Mouse (Mus musculus) gastrocnemius, postnatal 36 days (tissue): ENCODE results near the gene Nmt1. TPM values are rescaled to one million over a fixed set of nuclear protein-coding genes. Genes with fewer than 3 reads are reported as not detected.

ENCODE experiments used
- DNase-seq, 2 experiments: peaks; one replicate each; pipeline ENCODE4 v3.0.0; 2022
- intact Hi-C: fragments of 180-260 bp; cut with DNase I; formaldehyde crosslinking; loops from one replicate; pipeline ENCODE4 v1.15.1; 2025
- total RNA-seq, 2 experiments: library from RNA; stranded (reverse); gene quantifications; 2 replicates each; pipeline ENCODE4 v1.2.3; 2021

The Nmt1 gene
- total RNA-seq, 2 experiments from 2014 or later = 44.6 to 47.2 TPM

DNA sequence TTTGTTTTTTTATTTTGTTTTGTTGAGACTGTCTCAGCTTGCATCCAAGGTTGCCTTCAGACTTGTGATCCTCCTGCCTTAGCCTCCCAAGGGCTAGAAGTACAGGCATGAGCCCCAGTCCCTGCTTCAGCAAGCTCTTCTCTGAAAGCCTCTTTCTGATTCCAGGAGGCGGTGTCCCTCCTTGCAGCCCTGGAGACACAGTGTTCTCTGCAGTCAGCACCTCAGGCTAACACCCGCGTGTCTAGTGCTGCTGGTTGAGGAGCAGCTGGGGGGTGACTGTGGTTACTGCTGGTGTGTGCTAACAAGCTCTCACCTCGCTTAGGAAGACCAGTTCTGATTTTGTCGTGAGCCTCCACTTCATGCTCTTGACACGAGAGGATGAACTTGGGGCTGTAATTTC is 7.0 kb downstream of the Nmt1 start:
- DNase-seq = no peak
- intact Hi-C loops = no loop called here

DNA sequence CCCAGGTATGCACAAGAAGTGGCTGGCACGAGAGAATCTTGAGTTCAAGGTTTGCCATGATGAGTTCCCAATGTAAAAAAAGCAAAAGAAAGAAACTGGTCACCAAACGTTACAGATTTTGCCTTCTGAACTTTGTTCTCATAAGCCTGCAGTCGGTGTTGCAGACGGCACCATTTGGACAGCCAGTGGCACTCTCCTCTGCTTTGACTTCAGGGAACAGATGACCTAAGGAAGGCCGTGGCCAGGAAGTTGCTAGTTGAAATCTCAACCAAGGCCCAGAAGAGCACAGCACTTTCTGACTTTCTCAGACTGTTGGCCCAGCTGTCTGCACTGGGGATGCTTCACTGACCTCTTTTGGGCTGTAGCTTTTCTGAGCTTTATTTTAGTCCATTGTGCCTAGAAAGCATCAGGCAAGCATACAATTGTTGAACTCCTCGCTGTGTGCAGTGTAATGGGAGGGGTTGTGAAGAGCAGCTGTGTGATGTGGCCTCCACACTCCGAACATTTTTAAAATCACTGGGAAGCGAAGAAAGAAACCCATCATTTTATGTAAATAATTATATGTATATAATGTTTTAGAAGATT is 9.0 kb downstream of the Nmt1 start:
- intact Hi-C loops = no loop called here
- DNase-seq = no peak

DNA sequence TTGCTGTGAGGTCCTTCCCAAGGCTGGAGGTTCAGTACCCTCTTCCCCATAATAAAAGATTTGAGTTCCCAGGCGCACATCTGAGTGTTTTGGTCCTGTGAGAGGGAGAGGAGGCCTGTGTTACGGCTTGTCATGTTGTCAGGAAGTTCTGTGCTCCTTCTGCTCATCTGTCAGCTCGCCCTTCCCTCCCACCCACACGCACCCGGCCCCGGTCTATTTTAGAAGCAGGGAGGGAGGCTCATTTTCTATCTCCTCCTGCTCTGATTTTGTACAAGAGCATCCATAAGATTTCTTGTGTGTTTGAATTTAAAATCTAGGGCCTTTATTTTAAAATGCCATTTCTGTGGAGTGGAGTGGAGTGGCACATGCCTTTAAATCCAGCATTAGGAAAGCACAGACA is 10.0 kb downstream of the Nmt1 start:
- intact Hi-C loops = no loop called here
- no peak for DNase-seq

DNA sequence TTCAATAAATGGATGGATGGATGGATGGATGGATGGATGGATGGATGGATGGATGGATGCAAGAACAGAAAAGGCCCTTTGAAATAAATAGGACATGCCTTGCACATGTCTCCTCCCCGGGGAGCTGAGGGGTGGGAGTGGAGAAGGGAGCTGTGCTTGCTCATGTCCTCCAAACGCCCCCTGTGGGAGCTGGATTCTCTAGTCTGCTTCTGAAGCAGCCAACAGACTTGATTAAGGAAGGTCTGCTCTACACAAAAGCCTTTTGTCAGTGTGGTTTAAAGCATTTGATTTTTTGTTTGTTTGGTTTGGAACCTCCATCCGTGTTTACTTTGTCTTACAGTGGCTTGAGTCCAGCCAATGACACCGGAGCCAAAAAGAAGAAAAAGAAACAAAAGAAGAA is 14.8 kb downstream of the Nmt1 start:
- no peak for DNase-seq
- intact Hi-C loops = no loop called here

DNA sequence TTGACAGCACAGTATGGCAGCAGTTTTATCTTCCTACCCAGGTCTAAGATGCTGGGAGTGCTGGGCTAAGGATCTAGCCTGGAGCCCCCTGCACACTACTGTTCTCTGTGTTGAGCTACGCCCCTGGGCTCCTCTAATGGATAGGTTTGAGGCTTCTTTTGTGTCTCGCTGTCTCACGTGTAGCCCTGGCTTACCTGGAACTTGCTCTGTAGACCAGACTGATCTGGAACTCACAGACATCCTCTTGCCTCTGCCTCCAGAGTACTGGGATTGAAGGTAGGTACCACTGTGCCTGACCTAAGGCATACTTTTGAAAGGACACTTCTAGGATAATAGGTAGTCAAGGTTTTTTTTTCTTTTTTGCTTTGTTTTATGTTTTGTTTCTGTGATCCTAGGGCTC is 16.0 kb downstream of the Nmt1 start:
- no peak for DNase-seq
- intact Hi-C loops = no loop called here

DNA sequence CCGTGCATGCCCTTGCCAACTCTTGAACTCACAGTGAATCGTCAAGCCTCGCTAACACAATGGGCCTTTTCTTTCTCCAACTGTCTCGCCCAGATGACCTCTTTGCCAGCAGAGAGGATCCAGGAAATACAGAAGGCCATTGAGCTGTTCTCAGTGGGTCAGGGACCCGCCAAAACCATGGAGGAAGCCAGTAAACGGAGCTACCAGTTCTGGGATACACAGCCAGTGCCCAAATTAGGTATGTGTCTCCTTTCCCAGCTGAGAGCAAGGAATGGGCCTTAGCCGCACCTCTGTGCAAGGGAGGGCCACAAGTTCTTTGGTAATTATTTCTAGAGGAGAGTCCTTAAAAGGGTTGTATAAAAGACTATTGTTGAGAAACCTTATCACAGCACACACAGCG is 18.3 kb downstream of the Nmt1 start:
- intact Hi-C loops = no loop called here
- DNase-seq = no peak

DNA sequence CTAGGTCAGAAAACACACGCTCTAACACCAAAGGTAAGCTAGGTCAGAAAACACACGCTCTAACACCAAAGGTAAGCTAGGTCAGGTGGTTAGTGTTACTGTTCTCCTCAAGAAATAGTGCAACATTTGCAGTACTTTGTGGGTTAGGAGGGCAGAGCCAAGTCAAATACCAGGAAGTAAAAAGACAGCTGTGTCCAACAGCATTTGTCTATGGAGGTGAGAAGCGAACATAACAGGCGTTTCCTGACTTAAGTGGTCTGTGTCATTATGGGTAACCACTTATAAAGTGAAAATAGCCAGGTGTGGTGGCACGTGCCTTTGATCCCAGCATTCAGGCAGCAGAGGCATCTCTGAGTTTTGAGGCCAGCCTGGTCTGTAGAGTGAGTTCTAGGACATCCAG is 21.6 kb downstream of the Nmt1 start:
- intact Hi-C loops = loop anchor here (5.0 kb wide), 2 partner anchors 52 to 152 kb away; no protein-coding TSS in a partner anchor

DNA sequence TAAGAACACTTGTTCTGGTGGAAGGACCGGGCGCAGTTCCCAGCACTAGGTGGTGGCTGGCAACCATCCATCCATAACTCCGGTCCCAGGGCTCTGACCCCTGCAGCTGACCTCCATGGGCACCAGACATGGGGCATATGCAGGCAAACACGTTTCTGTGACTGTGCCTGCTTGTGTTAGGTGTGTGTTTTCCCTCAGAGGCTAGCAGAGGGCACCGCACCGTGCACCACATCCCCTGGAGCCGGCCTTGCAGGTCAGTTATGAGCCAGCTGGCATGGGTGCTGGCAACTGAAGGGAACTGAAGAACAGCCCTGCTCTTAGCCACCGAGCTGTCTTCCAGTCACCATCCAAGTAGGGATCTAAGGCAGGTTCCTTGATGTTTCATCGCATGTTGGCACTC is 22.2 kb downstream of the Nmt1 start:
- intact Hi-C loops = loop anchor here (5.0 kb wide), 2 partner anchors 53 to 153 kb away; no protein-coding TSS in a partner anchor
- peak; percentile 39 to 54 for DNase-seq

More for the DNA sequence above, 21.6 kb downstream of the Nmt1 start:
- DNase-seq = no peak

DNA sequence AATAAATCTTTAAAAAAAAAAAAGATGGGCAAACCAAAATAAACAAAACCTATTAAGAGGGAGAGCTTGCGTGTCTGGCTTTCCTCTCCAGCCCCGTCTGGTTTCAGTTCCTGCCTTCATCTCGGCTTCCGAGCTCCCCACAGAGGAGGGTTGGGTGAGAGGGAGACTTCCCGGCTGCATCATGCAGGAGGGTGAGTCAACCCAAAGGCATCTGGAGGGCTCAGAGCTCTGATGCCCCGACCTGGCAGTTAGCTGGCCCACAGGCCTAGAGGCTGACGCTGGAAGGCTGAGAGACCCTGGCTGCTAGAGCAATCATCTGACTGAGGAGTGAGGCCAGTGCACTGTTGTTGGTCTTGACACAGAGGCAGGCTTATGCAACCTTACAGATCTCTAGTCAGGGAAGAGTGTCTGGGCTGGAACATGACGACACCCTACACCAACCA is 23.3 kb downstream of the Nmt1 start:
- peak; percentile 66 to 74 for DNase-seq
- intact Hi-C loops = loop anchor here (5.0 kb wide), 2 partner anchors 54 to 154 kb away; no protein-coding TSS in a partner anchor

DNA sequence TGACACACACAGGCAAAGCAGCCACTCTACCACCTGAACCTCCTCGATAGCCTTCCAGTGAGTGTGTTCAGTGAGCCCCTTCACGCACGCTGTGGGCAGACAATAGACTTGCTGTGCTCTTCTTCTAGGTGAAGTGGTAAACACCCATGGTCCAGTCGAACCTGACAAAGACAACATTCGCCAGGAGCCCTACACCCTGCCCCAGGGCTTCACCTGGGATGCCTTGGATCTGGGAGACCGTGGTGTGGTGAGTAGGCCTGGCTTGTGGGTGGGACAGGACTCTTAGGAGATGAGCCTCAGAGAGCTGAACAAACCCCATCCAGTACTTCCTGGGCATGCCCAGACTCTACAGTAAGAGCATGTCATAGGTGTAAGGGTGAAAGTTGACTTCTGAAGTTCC is 24.1 kb downstream of the Nmt1 start:
- intact Hi-C loops = loop anchor here (5.0 kb wide), 2 partner anchors 55 to 155 kb away; no protein-coding TSS in a partner anchor
- no peak for DNase-seq

DNA sequence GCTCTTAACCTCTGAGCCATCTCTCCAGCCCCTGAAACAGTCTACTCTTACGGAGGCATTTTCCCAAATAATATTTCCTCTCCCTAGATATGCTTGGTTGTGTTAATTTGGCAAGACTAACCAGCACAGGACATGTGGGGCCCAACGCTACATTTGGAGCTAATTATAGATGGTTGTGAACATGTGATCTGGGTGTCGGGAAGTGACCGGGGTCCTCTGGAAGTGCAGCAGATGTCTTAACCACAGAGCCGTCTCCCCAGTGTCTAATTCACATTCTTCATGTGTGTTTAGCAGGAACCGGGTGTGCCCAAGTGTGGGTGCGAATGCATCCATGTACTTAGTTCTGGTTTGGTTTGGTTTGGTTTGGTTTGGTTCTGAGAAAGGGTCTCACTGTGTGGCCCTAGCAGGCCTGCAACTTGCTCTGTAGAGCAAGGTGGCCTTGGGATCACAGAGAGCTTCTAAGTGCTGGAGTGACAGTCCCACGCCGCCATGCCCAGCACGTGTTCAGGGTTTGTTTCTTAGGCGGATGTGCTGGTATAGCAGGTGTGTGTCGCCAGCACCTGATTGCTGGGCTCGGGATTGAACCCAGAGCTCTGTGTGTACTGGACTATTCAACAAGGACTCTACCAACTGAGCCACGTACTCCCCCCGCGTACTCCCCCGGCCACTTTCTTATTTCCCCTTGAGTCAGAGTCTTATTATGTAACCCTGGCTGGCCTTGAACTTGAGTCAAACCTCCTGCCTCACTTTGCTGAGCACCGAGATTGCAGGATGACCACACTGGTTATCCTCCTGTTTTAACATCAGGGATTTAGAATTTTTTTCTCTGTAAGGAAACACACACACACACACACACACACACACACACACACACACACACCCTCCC is 25.4 kb downstream of the Nmt1 start:
- intact Hi-C loops = loop anchor here (5.0 kb wide), 2 partner anchors 56 to 156 kb away; no protein-coding TSS in a partner anchor
- no peak for DNase-seq

DNA sequence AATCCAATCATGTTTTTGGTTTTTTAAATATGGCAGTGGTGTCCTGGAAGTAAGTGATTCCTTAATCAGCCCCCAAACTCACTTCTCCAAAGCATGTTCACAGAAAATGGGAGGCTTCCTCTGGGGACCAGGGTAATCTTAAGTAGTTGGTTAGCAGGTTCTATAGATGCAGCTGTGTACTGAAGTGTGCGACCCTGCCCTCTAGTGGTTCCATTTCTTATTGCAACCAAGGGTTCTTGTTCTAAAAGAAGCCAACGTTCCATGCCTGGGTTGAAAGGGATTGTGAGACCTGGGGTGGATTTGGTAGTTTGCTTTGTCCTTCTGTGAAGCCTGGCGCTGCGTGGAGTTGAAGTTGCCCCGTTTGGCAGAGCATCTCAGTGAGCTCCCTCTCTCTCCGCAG is 26.8 kb downstream of the Nmt1 start:
- intact Hi-C loops = loop anchor here (5.0 kb wide), 2 partner anchors 57 to 157 kb away; no protein-coding TSS in a partner anchor
- peak in 1 of 2 experiments; percentile 48 for DNase-seq

DNA sequence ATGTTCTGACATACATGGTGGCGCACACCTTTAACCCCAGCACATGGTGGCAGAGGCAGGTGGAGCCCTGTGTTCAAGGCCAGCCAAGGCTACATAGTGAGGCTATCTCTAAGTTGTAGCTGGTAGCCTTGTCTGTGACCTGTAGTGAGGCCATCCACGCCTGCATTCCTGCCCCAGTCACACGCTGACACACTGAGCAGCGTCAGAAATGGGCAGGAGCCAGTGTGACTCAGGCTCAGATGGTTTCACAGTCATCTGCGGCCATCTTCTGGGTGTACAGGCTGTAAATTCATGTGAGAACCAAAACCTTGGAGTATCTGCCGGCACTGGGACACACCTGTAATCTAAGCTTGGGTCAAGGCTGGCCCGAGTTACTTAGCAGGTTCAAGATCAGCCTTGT is 28.6 kb downstream of the Nmt1 start:
- DNase-seq = no peak
- intact Hi-C loops = no loop called here

DNA sequence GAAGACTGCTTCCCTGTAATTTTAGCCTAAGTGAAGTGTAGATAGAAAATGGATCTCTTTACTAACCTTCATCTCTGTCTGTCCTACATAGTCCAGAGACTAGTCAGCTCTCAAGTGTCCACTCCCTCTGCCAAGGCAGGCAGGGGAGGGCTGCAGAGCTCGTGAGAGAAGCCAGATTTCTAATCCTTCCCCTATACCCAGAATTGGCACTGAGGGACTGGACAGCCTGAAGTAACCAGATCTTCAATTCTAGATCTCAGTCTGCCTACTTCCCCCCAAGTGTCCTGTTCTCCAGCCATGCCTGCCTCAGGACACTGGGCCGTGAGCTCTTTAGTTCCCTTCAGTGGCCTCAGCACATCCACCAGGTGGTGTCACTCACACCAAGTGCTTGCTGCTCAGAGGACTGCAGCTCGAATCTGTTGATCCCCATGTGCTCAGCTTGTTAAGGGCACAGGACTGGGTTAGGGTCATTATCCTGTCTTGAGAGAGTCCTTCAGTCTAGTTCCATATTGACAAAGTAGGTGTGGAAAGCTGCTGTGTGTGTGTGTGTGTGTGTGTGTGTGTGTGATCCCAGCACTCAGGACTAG is 30.6 kb downstream of the Nmt1 start:
- intact Hi-C loops = no loop called here
- no peak for DNase-seq

DNA sequence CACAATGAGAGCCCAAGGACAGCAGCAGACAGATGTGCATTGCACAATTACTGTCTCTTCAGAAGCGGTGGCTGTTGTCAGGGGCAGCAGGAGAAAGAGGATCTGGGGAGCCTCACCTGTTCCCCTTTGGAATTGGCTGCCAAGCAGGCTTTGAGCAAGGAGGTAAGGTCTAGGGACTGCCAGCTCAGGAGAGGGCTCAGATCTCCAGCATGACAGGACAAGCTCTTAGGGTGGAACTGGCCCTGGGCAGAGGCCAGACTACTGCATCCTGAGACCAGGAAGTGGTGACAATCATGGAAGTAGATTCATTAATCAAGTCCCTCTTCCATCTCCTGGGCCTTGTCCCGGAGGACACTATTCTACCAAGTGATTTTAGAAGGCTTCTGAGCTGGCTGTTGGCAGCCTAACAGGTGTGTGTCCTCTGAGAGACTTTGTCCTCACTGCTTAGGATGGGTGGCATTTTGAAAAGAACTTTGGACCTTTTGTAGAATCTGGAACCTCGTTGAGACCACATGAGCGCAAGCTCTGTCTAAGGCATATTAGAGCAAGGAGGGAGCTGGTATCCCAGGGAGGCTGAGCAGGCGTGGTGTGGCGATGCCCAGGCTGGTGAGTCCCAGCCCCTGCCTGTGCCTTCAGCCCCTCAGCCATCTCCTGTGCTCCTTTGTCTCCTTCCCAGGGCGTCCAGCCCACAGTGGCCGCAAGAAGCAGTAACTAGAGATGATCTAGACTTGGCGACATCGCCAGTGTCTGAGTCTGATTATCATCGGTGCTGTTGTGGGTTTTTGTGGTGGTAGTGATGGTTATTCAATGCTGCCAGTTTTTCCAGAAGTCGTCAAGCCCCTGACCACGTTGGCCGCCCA is 38.4 kb downstream of the Nmt1 start:
- no peak for DNase-seq
- intact Hi-C loops = no loop called here

DNA sequence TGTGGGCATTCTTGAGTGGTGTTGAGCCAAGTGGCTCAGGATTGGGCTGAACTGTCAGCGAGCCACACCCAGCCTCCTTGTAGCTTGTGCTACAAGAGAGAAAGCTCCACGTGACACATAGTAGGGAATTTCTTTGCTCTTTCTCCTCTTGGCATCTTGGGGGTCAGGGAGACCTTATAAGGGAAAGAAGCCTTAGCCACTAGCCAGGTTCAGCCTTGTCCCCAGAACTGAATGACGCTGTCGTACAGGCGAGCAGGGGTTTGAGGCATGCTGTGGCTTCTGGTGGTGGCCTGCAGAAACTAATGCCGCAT is 39.0 kb downstream of the Nmt1 start:
- intact Hi-C loops = no loop called here
- no peak for DNase-seq

DNA sequence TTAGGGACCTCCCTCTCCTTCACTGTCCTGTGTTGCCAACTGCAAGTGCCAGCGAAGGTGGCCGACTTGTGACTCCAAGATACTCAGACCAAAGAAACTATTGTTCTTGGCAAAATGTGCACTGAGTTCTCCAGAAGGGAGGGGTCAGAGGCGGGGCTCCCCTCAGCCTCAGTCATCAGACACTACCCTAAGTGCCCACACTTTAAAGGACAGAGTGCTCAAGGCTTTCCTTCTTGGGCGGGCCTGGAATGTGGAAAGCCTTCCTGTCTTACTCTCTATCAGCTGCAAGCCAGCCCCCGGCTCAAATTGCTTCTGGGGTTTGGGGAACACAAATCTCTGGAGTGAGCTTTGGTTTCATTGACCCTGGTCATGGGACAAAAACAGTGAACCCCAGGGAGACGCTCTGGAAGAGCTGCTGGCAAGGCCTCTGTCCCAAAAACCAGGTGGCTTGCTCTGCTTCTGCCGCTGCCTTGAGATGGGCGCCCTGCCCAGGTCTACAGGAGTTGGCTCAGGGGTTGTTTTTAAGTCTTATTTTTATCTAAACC is 39.5 kb downstream of the Nmt1 start:
- intact Hi-C loops = no loop called here
- peak; percentile 81 to 82 for DNase-seq

DNA sequence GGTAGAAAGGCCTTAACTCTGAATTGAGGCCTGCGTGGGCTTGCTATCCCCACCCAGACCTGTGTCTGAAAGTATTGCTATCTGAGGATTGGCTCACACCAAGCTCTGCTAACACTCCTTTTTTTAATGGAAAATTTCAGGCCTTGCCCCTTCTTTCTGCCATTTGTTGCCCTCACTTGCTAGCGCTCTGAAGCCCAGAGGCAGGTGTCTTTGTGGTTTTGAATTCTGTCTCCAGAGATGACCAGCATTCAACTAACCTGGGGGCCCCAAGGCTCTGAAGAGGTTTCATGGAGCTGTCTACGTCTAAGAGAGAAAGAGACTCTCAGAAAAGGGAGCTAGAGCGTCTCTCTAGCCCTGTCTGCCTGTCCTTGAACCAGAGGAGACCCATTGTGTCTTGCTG is 40.3 kb downstream of the Nmt1 start:
- no peak for DNase-seq
- intact Hi-C loops = no loop called here

DNA sequence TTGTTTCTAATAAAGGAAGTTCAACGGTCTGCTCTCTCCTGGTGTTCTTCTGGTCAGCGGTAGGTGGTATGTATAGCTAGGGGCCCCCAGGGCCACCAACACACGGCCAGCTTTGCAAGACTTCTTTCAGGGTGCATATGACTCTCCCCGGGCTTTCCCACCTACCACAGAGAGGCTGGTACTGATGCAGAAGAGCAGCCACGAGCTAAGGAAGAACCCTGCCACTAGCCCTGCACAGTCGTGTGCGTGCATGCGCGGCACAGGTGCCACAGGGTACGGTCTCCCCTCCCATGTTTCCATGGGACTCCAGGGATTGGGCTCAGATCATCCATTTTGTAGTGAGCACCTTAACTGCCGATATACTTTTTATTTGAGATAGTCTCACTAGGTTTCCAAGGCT is 40.9 kb downstream of the Nmt1 start:
- intact Hi-C loops = no loop called here
- DNase-seq = peak in 1 of 2 experiments; percentile 10

DNA sequence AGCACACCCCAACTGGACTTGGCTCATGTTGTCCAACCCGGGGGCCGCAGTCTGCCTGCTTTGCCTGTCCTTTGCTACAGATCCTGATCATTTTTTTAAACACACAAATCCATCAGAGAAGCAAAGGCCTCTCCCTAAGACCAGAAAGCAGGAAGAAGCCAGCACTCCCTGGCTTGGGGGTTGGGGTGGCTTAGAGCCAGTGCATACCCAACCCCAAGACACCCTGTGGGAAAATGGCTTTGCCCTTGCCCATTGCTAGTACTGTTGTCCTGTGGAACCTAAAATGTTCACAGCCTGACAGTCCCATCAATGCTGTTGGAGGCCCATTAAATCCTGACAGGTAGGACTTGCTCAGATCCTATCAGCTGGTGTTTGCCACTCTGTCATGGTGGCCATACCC is 41.7 kb downstream of the Nmt1 start:
- DNase-seq = peak; percentile 3 to 9

More for the DNA sequence above, 41.7 kb downstream of the Nmt1 start:
- intact Hi-C loops = no loop called here
